Mouse (Mus musculus) small intestine, adult 2 months (tissue): ENCODE measurements around the gene Anxa4.

Experiments
- CTCF ChIP-seq: fragments of 200-500 bp; IDR thresholded peaks from 2 replicates; pipeline ENCODE4 v1.5.1; 2012; ENCODE audit warnings: low read depth, mild to moderate bottlenecking, control low read depth, inconsistent platforms, low read length, moderate library complexity, mixed read lengths; ENCODE audit not compliant: insufficient replicate concordance, insufficient read length; ENCODE audit errors: extremely low read depth
- POLR2A ChIP-seq: fragments of 200-500 bp; IDR thresholded peaks from 2 replicates; pipeline ENCODE4 v1.6.1; 2012; ENCODE audit warnings: low read depth, mild to moderate bottlenecking, control low read depth, inconsistent platforms, low read length, moderate library complexity

GRCm38 (mm10) chr6:86788242-86788641 lies 5.1 kb downstream of the Anxa4 start:
- TF ChIP-seq CTCF (no peak), POLR2A (no peak)
